Mouse (Mus musculus) CH12.LX (cell line): Measurements from ENCODE around the gene Gpr68. TPM values are rescaled to one million over a fixed set of nuclear protein-coding genes. Genes with fewer than 3 reads are reported as not detected.

Experiments
- DNase-seq: peaks from one replicate; pipeline ENCODE4 v3.0.0-alpha.2; 2013; ENCODE audit errors: extremely low read depth
- H3K27ac ChIP-seq: 2 replicates; pipeline ENCODE4 v1.5.1; 2012; ENCODE audit warnings: low read depth, mild to moderate bottlenecking, control low read depth, moderate library complexity; ENCODE audit not compliant: insufficient read depth
- H3K27me3 ChIP-seq: replicated peaks from 2 replicates; pipeline ENCODE3; 2012; ENCODE audit warnings: inconsistent platforms
- H3K36me3 ChIP-seq, 2 experiments: replicated peaks in 1 of 2; 2 replicates each; pipeline versions ENCODE3 to v1.6.1; 2012; ENCODE audit warnings: inconsistent platforms in 1 of 2, low read length in 1 of 2, mild to moderate bottlenecking in 1 of 2, mixed read lengths in 1 of 2, moderate library complexity in 1 of 2; ENCODE audit not compliant: control insufficient read depth in 1 of 2, insufficient read depth in 1 of 2
- H3K4me1 ChIP-seq, 2 experiments: 2 replicates each; pipeline ENCODE4 v1.6.1; 2012; ENCODE audit warnings: inconsistent platforms in 1 of 2, moderate library complexity in 1 of 2; ENCODE audit not compliant: insufficient read depth in 2 of 2, control insufficient read depth in 1 of 2
- H3K4me2 ChIP-seq: 2 replicates; pipeline ENCODE4 v1.6.1; 2012; ENCODE audit warnings: low read depth, mild to moderate bottlenecking, control low read depth; ENCODE audit not compliant: poor library complexity, insufficient read depth, severe bottlenecking
- H3K4me3 ChIP-seq, 3 experiments: fragments of 150-350 bp in 1 of 3; sonication (generic) in 1 of 3; replicated peaks in 1 of 3; 2 replicates each; pipeline versions ENCODE3 to v1.5.1; 2011 to 2012; ENCODE audit warnings: low read depth in 2 of 3, low read length in 2 of 3, mild to moderate bottlenecking in 2 of 3, moderate library complexity in 2 of 3, control low read depth in 1 of 3, improper control_type of control experiment in 1 of 3, inconsistent platforms in 1 of 3, mixed read lengths in 1 of 3; ENCODE audit not compliant: poor library complexity in 1 of 3
- H3K79me2 ChIP-seq: replicated peaks from 2 replicates; pipeline ENCODE4 v1.6.1; 2012; ENCODE audit warnings: mild to moderate bottlenecking, moderate library complexity; ENCODE audit not compliant: control insufficient read depth, poor library complexity, insufficient read depth, severe bottlenecking; ENCODE audit errors: extremely low read depth
- H3K9ac ChIP-seq: 2 replicates; pipeline ENCODE4 v1.6.1; 2012; ENCODE audit warnings: low read depth, mild to moderate bottlenecking, control low read depth, moderate library complexity; ENCODE audit not compliant: insufficient read depth
- H3K9me3 ChIP-seq: replicated peaks from 2 replicates; pipeline ENCODE3; 2012; ENCODE audit warnings: low read length, inconsistent platforms, mixed read lengths
- CTCF ChIP-seq, 2 experiments: IDR thresholded peaks in 1 of 2; conservative IDR thresholded peaks in 1 of 2; 2 replicates each; pipeline ENCODE4 v1.5.1; 2011 to 2012; ENCODE audit warnings: low read depth in 2 of 2, low read length in 2 of 2, improper control_type of control experiment in 1 of 2, inconsistent platforms in 1 of 2, mild to moderate bottlenecking in 1 of 2, moderate library complexity in 1 of 2
- MAFK ChIP-seq: IDR thresholded peaks from 2 replicates; pipeline ENCODE4 v1.6.1; 2011; ENCODE audit warnings: low read length, improper control_type of control experiment; ENCODE audit not compliant: insufficient replicate concordance
- POLR2AphosphoS2 ChIP-seq: IDR thresholded peaks from 2 replicates; pipeline ENCODE4 v1.6.1; 2011; ENCODE audit warnings: low read depth, low read length, improper control_type of control experiment
- RAD21 ChIP-seq: IDR thresholded peaks from 2 replicates; pipeline ENCODE4 v1.6.1; 2011; ENCODE audit warnings: low read depth, mild to moderate bottlenecking, low read length, improper control_type of control experiment, moderate library complexity
- SIN3A ChIP-seq: IDR thresholded peaks from 2 replicates; pipeline ENCODE4 v1.6.1; 2012; ENCODE audit warnings: low read length, improper control_type of control experiment, inconsistent platforms
- SMC3 ChIP-seq: IDR thresholded peaks from 2 replicates; pipeline ENCODE4 v1.6.1; 2011; ENCODE audit warnings: low read depth, low read length, improper control_type of control experiment
- ZC3H11A ChIP-seq: IDR thresholded peaks from 2 replicates; pipeline ENCODE4 v1.6.1; 2012; ENCODE audit warnings: low read depth, mild to moderate bottlenecking, inconsistent platforms, low read length, improper control_type of control experiment
- ZMIZ1 ChIP-seq: IDR thresholded peaks from 2 replicates; pipeline ENCODE4 v1.6.1; 2012; ENCODE audit warnings: low read depth, mild to moderate bottlenecking, inconsistent platforms, low read length, improper control_type of control experiment
- ZNF384 ChIP-seq: IDR thresholded peaks from 2 replicates; pipeline ENCODE4 v1.6.1; 2012; ENCODE audit warnings: low read depth, low read length, improper control_type of control experiment, inconsistent platforms
- dilution Hi-C: fragments of 300-500 bp; cut with MboI; formaldehyde crosslinking; loops from 2 replicates; pipeline ENCODE4 v1.14.3; 2020; ENCODE audit warnings: low sequenced_read_pairs; ENCODE audit not compliant: extremely low pct_unique_long_range_greater_than_20kb, extremely low pct_ligation_motif_present
- in situ Hi-C: fragments of 300-500 bp; cut with MboI; formaldehyde crosslinking; loops from 3 replicates; pipeline ENCODE4 v1.14.3; 2019; ENCODE audit warnings: low sequenced_read_pairs, low pct_ligation_motif_present, low pct_unique_long_range_greater_than_20kb, mixed read lengths
- polyA plus RNA-seq: library from polyadenylated mRNA; unstranded; fragments of >175 nt; gene quantifications from 2 replicates; pipeline ENCODE4 v1.2.1, GENCODE M21; 2012; ENCODE audit warnings: low read depth; ENCODE audit not compliant: insufficient read length
- total RNA-seq, 2 experiments: library from RNA; depleted of rRNA; stranded (reverse); fragments of 300-350 nt in 1 of 2; fragments of >200 nt in 1 of 2; gene quantifications; 2 replicates each; pipeline ENCODE4 v1.2.3; 2012 to 2014

Gpr68 gene
- total and polyA plus RNA-seq, 3 experiments = 1.2 to 4.2 (median 1.5) TPM

- Histone ChIP-seq H3K79me2 (no peaks in the 10 kb centered on the region), H3K4me1 (peaks cover 5 to 33% of the 10 kb centered on the region in 2 experiments), H3K9ac (no peak overlapping the region), H3K27me3 (no peaks in the 10 kb centered on the region), H3K27ac (no peak overlapping the region), H3K4me3 (no peak overlapping the region), H3K4me2 (no peak overlapping the region), H3K36me3 (peaks cover 82 to 95% of the 10 kb centered on the region in 2 experiments), H3K9me3 (peaks cover 14% of the 10 kb centered on the region)
- no peak for DNase-seq
- in situ Hi-C loops = no loop called here
- TF ChIP-seq POLR2AphosphoS2 = no peak
- TF ChIP-seq MAFK = peak; percentile 85
- dilution Hi-C loops = no loop called here
Measured at GRCm38 (mm10) chr12:100931653-100932052, 23.7 kb upstream of the Gpr68 start.

- peak; percentile 60 for DNase-seq
- TF ChIP-seq SIN3A (no peak), ZNF384 (peak; percentile 53; the same call in 1 of the 2 replicates)
- no peak overlapping the region for H3K27ac ChIP-seq
- H3K4me3 ChIP-seq = no peak overlapping the region
- H3K36me3 ChIP-seq = peaks cover 76 to 92% of the 10 kb centered on the region in 2 experiments
- H3K9ac ChIP-seq = no peak overlapping the region
- H3K79me2 ChIP-seq = no peaks in the 10 kb centered on the region
- peaks cover 5 to 25% of the 10 kb centered on the region in 2 experiments for H3K4me1 ChIP-seq
- H3K9me3 ChIP-seq = peaks cover 14% of the 10 kb centered on the region
- H3K27me3 ChIP-seq = no peaks in the 10 kb centered on the region
- in situ Hi-C loops = no loop called here
- no peak overlapping the region for H3K4me2 ChIP-seq
- dilution Hi-C loops = no loop called here
Measured at GRCm38 (mm10) chr12:100928286-100928685, 20.3 kb upstream of the Gpr68 start.

GRCm38 (mm10) chr12:100925644-100926619 lies 17.9 kb upstream of the Gpr68 start:
- dilution Hi-C loops (no loop called here), in situ Hi-C loops (no loop called here)
- H3K4me1 ChIP-seq = peaks cover 5 to 14% of the 10 kb centered on the region in 2 experiments
- H3K4me3 ChIP-seq = no peak overlapping the region
- DNase-seq = peak; percentile 84
- H3K27me3 ChIP-seq = no peaks in the 10 kb centered on the region
- H3K79me2 ChIP-seq = no peaks in the 10 kb centered on the region
- H3K9ac ChIP-seq = no peak overlapping the region
- peaks cover 80 to 94% of the 10 kb centered on the region in 2 experiments for H3K36me3 ChIP-seq
- peaks cover 9% of the 10 kb centered on the region for H3K9me3 ChIP-seq
- no peak overlapping the region for H3K27ac ChIP-seq
- no peak for TF ChIP-seq ZMIZ1
- TF ChIP-seq POLR2AphosphoS2 = no peak
- peak; percentile 93 for TF ChIP-seq RAD21
- TF ChIP-seq SMC3 = peak; percentile 89
- no peak for TF ChIP-seq SIN3A
- peak; percentile 65 for TF ChIP-seq ZC3H11A
- TF ChIP-seq CTCF (conservative IDR thresholded peaks at IDR 0.05 in 1 of 2, IDR thresholded peaks at IDR 0.05 in 1 of 2; ENCODE audit: low read depth in 2 of 2, low read length in 2 of 2) = peak; percentile 73 to 90
- H3K4me2 ChIP-seq = no peak overlapping the region
